Mouse (Mus musculus): ENCODE data around the gene Ssu72. TPM values are rescaled to one million over a fixed set of nuclear protein-coding genes. Genes with fewer than 3 reads are reported as not detected.
"Not testable (repeated sequence)": the region's sequence is repeated elsewhere in the genome, so short reads cannot be mapped to it uniquely, and the experiment has no call there.

Ssu72 gene
- polyA plus RNA-seq (2016; fragmentation: Nextera tagmentation; extraction: Ambion mirVana) = 135 and 136 TPM in 2 replicates

DNA sequence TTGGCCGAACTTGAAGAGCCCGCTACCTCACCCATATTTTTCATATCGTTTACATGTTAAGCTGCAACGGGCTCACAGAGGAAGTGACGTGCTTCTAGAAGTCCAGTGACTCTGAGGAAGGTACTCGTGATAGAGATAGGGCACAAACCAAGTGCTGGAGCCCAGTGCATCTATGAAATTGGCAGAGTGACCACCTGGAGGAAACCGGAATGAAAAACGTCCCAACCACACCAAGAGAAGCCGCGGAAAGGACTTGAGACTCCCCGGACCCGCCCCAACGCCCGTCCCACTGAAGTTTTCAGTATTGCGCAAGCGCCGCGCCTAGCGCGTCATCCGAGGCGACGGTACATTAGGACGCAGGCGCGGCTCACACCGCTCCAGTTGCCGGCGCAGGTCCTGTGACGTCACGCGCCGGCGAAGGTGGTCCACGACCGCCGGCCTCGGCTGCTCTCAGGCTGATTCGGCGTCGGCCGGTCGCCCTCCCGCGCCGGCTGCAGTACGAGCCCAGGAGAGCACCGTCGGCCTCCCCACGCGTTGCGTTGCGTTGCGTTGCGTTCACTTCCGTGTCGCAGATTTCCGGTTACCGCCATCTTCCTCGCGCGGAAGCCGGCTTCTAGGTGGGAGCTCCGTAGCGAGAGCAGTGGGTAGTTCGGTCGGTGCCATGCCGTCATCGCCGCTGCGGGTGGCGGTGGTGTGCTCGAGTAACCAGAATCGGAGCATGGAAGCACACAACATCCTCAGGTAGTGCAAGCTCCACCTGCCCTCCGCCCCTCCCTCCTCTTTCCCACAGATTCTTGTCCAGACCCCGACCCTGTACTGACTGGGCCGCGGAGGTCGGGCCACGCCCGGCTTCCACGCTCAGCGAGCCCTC, at the start of gene Ssu72:
TSS of gene Ssu72 (plus strand) at position 80 of the 871 bp plus-strand sequence.
- Histone ChIP-seq H3K9me3 (no peaks in the 10 kb centered on the region), H3K9ac (peak within 1 kb of the TSS; percentile 92), H3K4me3 (peak within 1 kb of the TSS; percentile 98), H3K4me2 (replicated peaks) (peak within 1 kb of the TSS; percentile 77), H3K4me1 (peaks cover 11% of the 10 kb centered on the region), H3K36me3 (no peaks in the 10 kb centered on the region), H3K27me3 (no peaks in the 10 kb centered on the region), H3K27ac (peak within 1 kb of the TSS; percentile 96)
- peak; percentile 89 for ATAC-seq (ENCODE audit: insufficient number of reproducible peaks, insufficient read depth, low FRiP score, low TSS enrichment)
- WGBS = under 1% methylated on average over 83 of the region's 83 CpGs

DNA sequence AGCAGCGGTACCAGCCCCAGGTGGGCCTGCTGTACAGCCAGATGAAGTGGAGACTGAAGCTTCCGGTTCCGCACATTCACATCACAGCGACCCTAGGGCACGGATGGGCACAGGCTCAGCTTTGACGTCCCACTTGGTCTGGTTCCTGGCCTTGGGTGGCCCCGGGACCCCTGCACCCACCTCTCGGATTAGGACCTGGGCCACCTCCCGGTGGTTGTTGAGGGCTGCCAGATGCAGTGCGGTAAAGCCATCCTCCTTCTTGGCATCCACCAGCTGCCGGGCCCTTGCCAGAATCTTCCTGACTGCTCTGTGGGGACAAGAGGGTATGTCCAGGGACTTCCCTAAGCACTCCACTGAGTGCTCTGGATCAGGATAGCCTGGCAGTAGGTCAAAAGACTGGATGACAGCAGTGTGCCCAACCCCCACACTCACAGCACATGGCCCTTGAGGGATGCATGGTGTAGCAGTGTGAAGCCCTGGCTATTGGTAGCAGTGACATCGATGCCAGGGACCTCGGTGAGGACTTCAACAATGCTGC, 48.3 kb upstream of the Ssu72 start:
- Histone ChIP-seq H3K4me1 (peaks cover 32% of the 10 kb centered on the region), H3K36me3 (peaks cover 44% of the 10 kb centered on the region), H3K4me3 (no peak overlapping the region), H3K27ac (no peak overlapping the region), H3K4me2 (replicated peaks) (no peak overlapping the region), H3K9me3 (no peaks in the 10 kb centered on the region), H3K9ac (no peak overlapping the region), H3K27me3 (peaks cover 53% of the 10 kb centered on the region)
- no peak for ATAC-seq (ENCODE audit: insufficient number of reproducible peaks, insufficient read depth, low FRiP score, low TSS enrichment)
- WGBS = 87% methylated on average over 13 of the region's 13 CpGs

DNA sequence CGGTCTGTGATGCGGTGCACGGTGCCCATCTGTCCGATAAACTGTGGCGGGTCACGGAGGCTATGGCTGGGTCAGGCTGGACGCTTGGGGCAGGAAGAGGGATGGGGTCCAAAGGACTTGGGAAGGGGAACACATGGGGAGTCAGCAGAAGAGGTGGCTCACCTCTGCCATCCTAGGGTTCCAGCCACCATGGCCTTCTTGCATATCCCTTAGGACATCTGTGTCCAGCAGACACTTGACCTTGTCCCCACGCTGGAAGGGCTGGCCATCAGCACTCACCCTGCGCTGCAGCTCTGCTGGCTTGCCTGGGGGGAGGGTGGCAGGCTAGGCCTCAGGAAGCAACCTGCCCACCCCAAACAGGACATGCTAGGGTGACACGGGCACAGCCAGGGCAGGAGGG, 45.6 kb upstream of the Ssu72 start:
- no peak for ATAC-seq (ENCODE audit: insufficient number of reproducible peaks, insufficient read depth, low FRiP score, low TSS enrichment)
- peaks cover 27% of the 10 kb centered on the region for H3K27me3 ChIP-seq
- H3K4me3 ChIP-seq = no peak overlapping the region
- 90% methylated on average over 10 of the region's 10 CpGs for WGBS
- peaks cover 43% of the 10 kb centered on the region for H3K36me3 ChIP-seq
- no peak overlapping the region for H3K9ac ChIP-seq
- peaks cover 15% of the 10 kb centered on the region for H3K4me1 ChIP-seq
- no peak overlapping the region for H3K4me2 ChIP-seq (replicated peaks)
- H3K9me3 ChIP-seq = no peaks in the 10 kb centered on the region
- no peak overlapping the region for H3K27ac ChIP-seq

DNA sequence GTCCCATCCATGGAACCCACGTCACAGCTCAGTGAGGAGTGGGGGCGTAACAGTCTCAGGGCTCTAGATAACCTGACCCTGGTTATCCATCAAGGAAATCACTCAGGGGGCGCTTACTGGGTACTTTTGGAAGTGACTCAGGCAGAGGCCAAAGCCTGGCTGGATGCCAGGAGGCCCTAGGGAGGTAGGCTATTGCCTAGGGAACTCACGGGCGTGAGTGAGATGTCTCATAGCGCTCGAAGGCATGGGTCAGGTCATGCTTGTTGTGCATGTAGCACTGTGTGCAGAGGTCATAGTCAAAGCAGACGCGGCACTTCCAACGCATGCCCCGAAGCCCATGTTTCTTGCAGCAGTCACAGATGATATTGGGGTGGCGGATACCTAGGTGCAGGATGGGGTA, 44.0 kb upstream of the Ssu72 start:
- no peak overlapping the region for H3K27ac ChIP-seq
- no peak overlapping the region for H3K9ac ChIP-seq
- H3K9me3 ChIP-seq = no peaks in the 10 kb centered on the region
- H3K4me1 ChIP-seq = no peaks in the 10 kb centered on the region
- no peak overlapping the region for H3K4me3 ChIP-seq
- no peak for ATAC-seq (ENCODE audit: insufficient number of reproducible peaks, insufficient read depth, low FRiP score, low TSS enrichment)
- peaks cover 10% of the 10 kb centered on the region for H3K27me3 ChIP-seq
- WGBS = 88% methylated on average over 12 of the region's 12 CpGs
- H3K4me2 ChIP-seq (replicated peaks) = no peak overlapping the region
- peaks cover 46% of the 10 kb centered on the region for H3K36me3 ChIP-seq

- Histone ChIP-seq H3K9ac (no peak overlapping the region), H3K9me3 (no peaks in the 10 kb centered on the region), H3K4me1 (peaks cover 9% of the 10 kb centered on the region), H3K27ac (no peak overlapping the region), H3K27me3 (no peaks in the 10 kb centered on the region), H3K36me3 (peaks cover 3% of the 10 kb centered on the region; the same call in 1 of the 2 replicates), H3K4me2 (replicated peaks) (no peak overlapping the region), H3K4me3 (no peak overlapping the region)
- no peak for ATAC-seq (ENCODE audit: insufficient number of reproducible peaks, insufficient read depth, low FRiP score, low TSS enrichment)
These were observed 37.7 kb upstream of the Ssu72 start for GRCm38 (mm10) chr4:155666903-155667302.

DNA sequence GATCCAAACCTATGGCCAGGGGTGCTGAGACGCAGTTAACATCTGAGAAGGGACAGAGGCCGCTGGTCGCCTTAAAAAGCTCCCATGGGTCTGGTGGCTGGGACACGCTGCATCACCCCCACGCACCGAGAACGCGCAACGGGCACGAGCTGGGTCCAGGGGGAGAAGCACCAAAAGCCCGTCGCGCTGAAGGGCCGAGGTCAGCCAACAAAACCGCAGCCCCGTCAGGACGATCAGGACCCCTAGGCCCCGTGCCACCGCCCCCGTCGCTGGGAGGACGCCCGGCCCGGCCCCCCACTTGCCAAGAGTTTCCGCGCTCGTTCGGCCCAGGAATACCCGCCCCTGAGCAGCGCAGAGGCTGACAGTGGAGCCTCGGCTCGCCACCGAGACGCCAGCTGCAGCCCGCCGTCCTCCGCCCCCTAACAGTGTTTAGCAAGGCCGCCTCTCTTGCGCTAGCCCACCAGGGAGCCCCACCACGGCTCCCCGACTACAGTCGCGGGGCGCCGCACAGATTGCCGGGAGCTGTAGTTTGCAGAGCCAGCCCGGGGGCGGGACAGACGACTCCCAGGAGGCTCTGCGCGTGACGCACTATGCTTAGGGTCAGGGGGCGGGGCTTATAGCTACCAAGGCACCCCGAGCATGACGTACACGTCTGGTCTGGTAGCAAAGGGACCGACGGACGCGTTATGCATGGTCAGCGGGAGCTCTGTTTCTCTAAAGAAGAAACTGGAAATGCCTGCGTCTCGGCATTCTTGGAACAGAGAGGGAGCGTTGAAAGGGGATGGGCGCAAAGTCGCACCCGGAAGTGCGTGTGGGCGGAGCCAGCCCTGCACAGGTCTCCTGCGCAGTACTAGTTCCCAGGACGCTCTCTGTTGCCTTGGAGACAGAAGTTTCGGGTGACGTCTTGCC, 35.7 kb upstream of the Ssu72 start, which contains the start of gene Mib2:
TSS of gene Mib2 (minus strand) at position 510 of the 909 bp plus-strand sequence.
- peak; percentile 97 for ATAC-seq (ENCODE audit: insufficient number of reproducible peaks, insufficient read depth, low FRiP score, low TSS enrichment)
- H3K27ac ChIP-seq = peak within 1 kb of the TSS; percentile 79
- WGBS = under 1% methylated on average over 73 of the region's 73 CpGs

DNA sequence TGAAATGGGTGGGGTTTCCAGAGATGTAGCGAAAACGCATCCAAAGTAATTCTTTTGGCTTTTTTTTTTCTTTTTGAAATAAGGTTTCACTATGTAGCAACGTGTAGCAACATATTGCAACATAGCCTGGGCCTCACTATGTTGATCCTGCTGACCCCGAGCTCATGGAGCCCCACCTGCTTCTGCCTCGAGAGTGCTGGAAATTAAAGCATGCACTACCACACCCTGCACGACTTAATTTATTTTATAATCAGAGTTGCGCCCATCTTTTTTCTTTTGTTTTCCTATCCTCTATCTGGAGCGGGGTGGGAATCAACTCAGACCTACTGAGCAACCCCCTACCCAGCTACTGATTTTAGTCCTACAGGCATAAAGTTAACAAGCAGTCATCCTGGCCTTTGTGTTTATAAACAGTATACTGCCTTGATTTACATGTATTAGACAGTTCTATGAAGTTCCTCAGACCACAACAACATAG, 35.0 kb upstream of the Ssu72 start:
- H3K27me3 ChIP-seq = no peaks in the 10 kb centered on the region
- H3K4me2 ChIP-seq (replicated peaks) = peak overlapping the region; percentile 88
- H3K36me3 ChIP-seq = 0 out of 2 replicates have a peak, but pooled peaks cover 3% of the 10 kb centered on the region
- peaks cover 9% of the 10 kb centered on the region for H3K4me1 ChIP-seq
- peak; percentile 18 for ATAC-seq (ENCODE audit: insufficient number of reproducible peaks, insufficient read depth, low FRiP score, low TSS enrichment)
- H3K27ac ChIP-seq = no peak overlapping the region
- peak overlapping the region; percentile 15; the same call in 1 of the 2 replicates for H3K9ac ChIP-seq
- H3K9me3 ChIP-seq = no peaks in the 10 kb centered on the region
- 2% methylated on average over 8 of the region's 8 CpGs for WGBS
- peak overlapping the region; percentile 82 for H3K4me3 ChIP-seq

More for the DNA sequence above, 35.7 kb upstream of the Ssu72 start, which contains the start of gene Mib2:
- Histone ChIP-seq H3K9ac (peak within 1 kb of the TSS; percentile 83), H3K36me3 (0 out of 2 replicates have a peak, but pooled peaks cover 3% of the 10 kb centered on the region), H3K4me1 (peaks cover 9% of the 10 kb centered on the region), H3K9me3 (no peaks in the 10 kb centered on the region), H3K27me3 (no peaks in the 10 kb centered on the region), H3K4me3 (peak within 1 kb of the TSS; percentile 82), H3K4me2 (replicated peaks) (peak within 1 kb of the TSS; percentile 88)

- not testable (repeated sequence) for H3K36me3 ChIP-seq; H3K27me3 ChIP-seq; H3K9me3 ChIP-seq; ATAC-seq (ENCODE audit: insufficient number of reproducible peaks, insufficient read depth, low FRiP score, low TSS enrichment); H3K4me2 ChIP-seq (replicated peaks); H3K9ac ChIP-seq; H3K4me1 ChIP-seq; H3K4me3 ChIP-seq; H3K27ac ChIP-seq
- 60% methylated on average over 4 of the region's 4 CpGs for WGBS
These were observed 34.4 kb upstream of the Ssu72 start for GRCm38 (mm10) chr4:155670236-155670635.

DNA sequence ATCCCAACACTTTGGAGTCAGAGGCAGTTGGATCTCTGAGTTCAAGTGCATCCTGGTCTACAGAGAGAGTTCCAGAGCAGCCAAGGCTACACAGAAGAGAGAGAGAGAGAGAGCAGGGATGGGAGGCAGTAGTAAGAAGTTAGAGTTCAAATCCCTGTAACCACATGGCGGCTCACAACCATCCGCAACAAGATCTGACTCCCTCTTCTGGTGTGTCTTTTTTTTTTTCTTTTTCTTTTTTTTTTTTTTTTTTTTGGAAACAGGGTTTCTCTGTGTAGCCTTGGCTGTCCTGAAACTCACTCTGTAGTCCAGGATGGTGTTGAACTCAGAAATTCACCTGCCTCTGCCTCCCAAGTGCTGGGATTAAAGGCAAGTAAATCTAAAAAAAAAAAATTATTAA, 32.5 kb upstream of the Ssu72 start:
- Histone ChIP-seq H3K9me3 (no peaks in the 10 kb centered on the region), H3K4me3 (no peak overlapping the region), H3K4me1 (peaks cover 9% of the 10 kb centered on the region), H3K4me2 (replicated peaks) (no peak overlapping the region), H3K36me3 (no peaks in the 10 kb centered on the region), H3K27ac (no peak overlapping the region), H3K9ac (no peak overlapping the region), H3K27me3 (no peaks in the 10 kb centered on the region)
- ATAC-seq (ENCODE audit: insufficient number of reproducible peaks, insufficient read depth, low FRiP score, low TSS enrichment) = no peak
- WGBS = 48% methylated on average over 2 of the region's 2 CpGs

GRCm38 (mm10) chr4:155675991-155676390, 28.6 kb upstream of the Ssu72 start:
- 82% methylated on average over 2 of the region's 2 CpGs for WGBS

DNA sequence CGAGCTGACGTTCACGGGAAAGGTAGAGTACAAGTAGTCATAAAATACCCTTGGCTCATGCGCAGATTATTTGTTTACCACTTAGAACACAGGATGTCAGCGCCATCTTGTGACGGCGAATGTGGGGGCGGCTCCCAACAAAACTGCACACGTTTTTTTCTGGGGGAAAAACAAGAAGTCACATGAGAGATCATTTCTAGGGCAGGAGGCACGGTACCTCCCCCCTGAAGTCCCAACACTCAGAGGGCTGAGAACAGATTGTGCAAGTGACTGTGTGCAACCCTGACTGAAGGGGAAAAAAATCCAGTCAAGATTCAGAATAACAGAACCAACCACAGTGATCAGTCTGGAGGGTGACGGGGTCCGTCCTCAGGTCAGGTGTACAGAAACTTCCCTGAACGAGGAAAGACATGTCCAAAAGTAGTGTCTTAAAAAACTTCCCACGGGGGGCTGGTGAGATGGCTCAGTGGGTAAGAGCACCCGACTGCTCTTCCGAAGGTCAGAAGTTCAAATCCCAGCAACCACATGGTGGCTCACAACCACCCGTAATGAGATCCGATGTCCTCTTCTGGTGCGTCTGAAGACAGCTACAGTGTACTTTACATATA, 20.8 kb upstream of the Ssu72 start:
- H3K4me1 ChIP-seq; H3K9me3 ChIP-seq; H3K9ac ChIP-seq; H3K4me3 ChIP-seq; ATAC-seq (ENCODE audit: insufficient number of reproducible peaks, insufficient read depth, low FRiP score, low TSS enrichment); H3K27ac ChIP-seq; H3K4me2 ChIP-seq (replicated peaks); H3K36me3 ChIP-seq; H3K27me3 ChIP-seq: not testable (repeated sequence)
- WGBS = 88% methylated on average over 16 of the region's 19 CpGs

More at GRCm38 (mm10) chr4:155675991-155676390, 28.6 kb upstream of the Ssu72 start:
- no peaks in the 10 kb centered on the region for H3K27me3 ChIP-seq
- no peaks in the 10 kb centered on the region for H3K4me1 ChIP-seq
- H3K9ac ChIP-seq = no peak overlapping the region
- no peaks in the 10 kb centered on the region for H3K9me3 ChIP-seq
- no peak overlapping the region for H3K4me3 ChIP-seq
- ATAC-seq (ENCODE audit: insufficient number of reproducible peaks, insufficient read depth, low FRiP score, low TSS enrichment) = no peak
- H3K4me2 ChIP-seq (replicated peaks) = no peak overlapping the region
- no peaks in the 10 kb centered on the region for H3K36me3 ChIP-seq
- no peak overlapping the region for H3K27ac ChIP-seq
